Mouse (Mus musculus) layer of hippocampus, postnatal 25 days (tissue): Measurements from ENCODE around the gene Pax5. TPM values are rescaled to one million over a fixed set of nuclear protein-coding genes. Genes with fewer than 3 reads are reported as not detected.

Source experiments
- DNase-seq, 2 experiments: peaks; one replicate each; pipeline ENCODE4 v3.0.0; 2022; ENCODE audit warnings: mixed read lengths in 2 of 2, low spot score in 1 of 2; ENCODE audit errors: extremely low spot score in 1 of 2
- total RNA-seq, 2 experiments: library from RNA; stranded (reverse); gene quantifications; 2 replicates each; pipeline ENCODE4 v1.2.3; 2021

Gene Pax5
- total RNA-seq, 2 experiments from 2014 or later = 0.07 to 0.21 TPM

GRCm38 (mm10) chr4:44612392-44612791 is 97.9 kb downstream of the Pax5 start:
- DNase-seq = no peak

- DNase-seq = no peak
Measured at GRCm38 (mm10) chr4:44605453-44605852, 104.8 kb downstream of the Pax5 start.

GRCm38 (mm10) chr4:44602257-44602801 is 108.0 kb downstream of the Pax5 start:
- no peak for DNase-seq

- DNase-seq = no peak
Measured at GRCm38 (mm10) chr4:44601370-44601769, 108.9 kb downstream of the Pax5 start.

- DNase-seq = peak in 1 of 2 experiments; percentile 43
Measured at GRCm38 (mm10) chr4:44600875-44601274, 109.4 kb downstream of the Pax5 start.

GRCm38 (mm10) chr4:44597965-44598364 is 112.3 kb downstream of the Pax5 start:
- DNase-seq = no peak

- no peak for DNase-seq
Measured at GRCm38 (mm10) chr4:44593091-44593490, 117.2 kb downstream of the Pax5 start.

- no peak for DNase-seq
Measured at GRCm38 (mm10) chr4:44582687-44583086, 127.6 kb downstream of the Pax5 start.

GRCm38 (mm10) chr4:44578591-44578990 is 131.7 kb downstream of the Pax5 start:
- no peak for DNase-seq

GRCm38 (mm10) chr4:44577293-44577692 is 133.0 kb downstream of the Pax5 start:
- peak in 1 of 2 experiments; percentile 75 for DNase-seq

GRCm38 (mm10) chr4:44576786-44577185 is 133.5 kb downstream of the Pax5 start:
- no peak for DNase-seq

- DNase-seq = no peak
Measured at GRCm38 (mm10) chr4:44573017-44573416, 137.3 kb downstream of the Pax5 start.

GRCm38 (mm10) chr4:44572373-44572772 is 137.9 kb downstream of the Pax5 start:
- no peak for DNase-seq

- no peak for DNase-seq
Measured at GRCm38 (mm10) chr4:44569138-44569537, 141.1 kb downstream of the Pax5 start.

- no peak for DNase-seq
Measured at GRCm38 (mm10) chr4:44568666-44569065, 141.6 kb downstream of the Pax5 start.

- DNase-seq = no peak
Measured at GRCm38 (mm10) chr4:44566401-44566800, 143.9 kb downstream of the Pax5 start.

- DNase-seq = no peak
Measured at GRCm38 (mm10) chr4:44565126-44566082, 144.9 kb downstream of the Pax5 start.

- DNase-seq = peak; percentile 78 to 91
Measured at GRCm38 (mm10) chr4:44564602-44565001, 145.7 kb downstream of the Pax5 start.

- DNase-seq = no peak
Measured at GRCm38 (mm10) chr4:44560956-44561355, 149.3 kb downstream of the Pax5 start.

GRCm38 (mm10) chr4:44558564-44558955 is 151.7 kb downstream of the Pax5 start:
- DNase-seq = no peak

GRCm38 (mm10) chr4:44557815-44558563 is 152.3 kb downstream of the Pax5 start:
- DNase-seq = peak; percentile 23 to 66
